Mouse (Mus musculus) embryonic fibroblast, embryonic 13.5 days (primary cell): ENCODE results near the gene Slc5a5.

Source experiments
- CTCF ChIP-seq: IDR thresholded peaks from 2 replicates; pipeline ENCODE4 v1.5.1; 2011; ENCODE audit warnings: mild to moderate bottlenecking, control low read depth, low read length, moderate library complexity, borderline replicate concordance; ENCODE audit not compliant: insufficient read depth
- POLR2A ChIP-seq: IDR thresholded peaks from 2 replicates; pipeline ENCODE4 v1.6.1; 2011; ENCODE audit warnings: low read depth, mild to moderate bottlenecking, control low read depth, low read length, moderate library complexity

GRCm38 (mm10) chr8:70849333-70849990, 43.1 kb downstream of the Slc5a5 start:
- no peak for TF ChIP-seq CTCF
- TF ChIP-seq POLR2A: no peak
